Mouse (Mus musculus) midbrain, embryonic 16.5 days (tissue): ENCODE data around the gene Car3. TPM values are rescaled to one million over a fixed set of nuclear protein-coding genes. Genes with fewer than 3 reads are reported as not detected.

Experiments used
- ATAC-seq: fragments of 200-750 bp; cut with Nextera tagmentation; 2 replicates; pipeline ENCODE4 v1.8.0; 2017; ENCODE audit warnings: moderate TSS enrichment
- H3K27ac ChIP-seq: fragments of 300-500 bp; sonication (generic); 2 replicates; pipeline ENCODE4 v1.5.1; 2014; ENCODE audit warnings: mild to moderate bottlenecking, low read length, mixed read lengths
- H3K27me3 ChIP-seq: fragments of 300-500 bp; sonication (generic); 2 replicates; pipeline ENCODE4 v1.6.1; 2014; ENCODE audit warnings: low read depth, low read length, mixed read lengths; ENCODE audit not compliant: control insufficient read depth, insufficient read depth
- H3K36me3 ChIP-seq: fragments of 300-500 bp; sonication (generic); 2 replicates; pipeline ENCODE4 v1.6.1; 2014; ENCODE audit warnings: mild to moderate bottlenecking, low read length, moderate library complexity, mixed read lengths; ENCODE audit not compliant: control insufficient read depth, insufficient read depth
- H3K4me1 ChIP-seq: fragments of 300-500 bp; sonication (generic); 2 replicates; pipeline ENCODE4 v1.6.1; 2014; ENCODE audit warnings: mild to moderate bottlenecking, low read length, mixed read lengths; ENCODE audit not compliant: control insufficient read depth, insufficient read depth
- H3K4me2 ChIP-seq: fragments of 300-500 bp; sonication (generic); 2 replicates; pipeline ENCODE4 v1.6.1; 2014; ENCODE audit warnings: mild to moderate bottlenecking, low read length, mixed read lengths
- H3K4me3 ChIP-seq: fragments of 300-500 bp; sonication (generic); 2 replicates; pipeline ENCODE4 v1.5.1; 2014; ENCODE audit warnings: low read depth, mild to moderate bottlenecking, low read length, moderate library complexity, mixed read lengths
- H3K9ac ChIP-seq: fragments of 300-500 bp; sonication (generic); 2 replicates; pipeline ENCODE4 v1.6.1; 2014; ENCODE audit warnings: low read depth, low read length, mixed read lengths
- H3K9me3 ChIP-seq: fragments of 300-500 bp; sonication (generic); replicated peaks from 2 replicates; pipeline ENCODE4 v1.6.1; 2014; ENCODE audit warnings: mild to moderate bottlenecking, low read length, mixed read lengths; ENCODE audit not compliant: control insufficient read depth, poor library complexity, severe bottlenecking
- WGBS: fragments of 180-500 bp; shearing (Covaris S2); extraction: QIAGEN DNeasy Blood & Tissue Kit; methylation state at CpG from one replicate; pipeline ENCODE4 v1.1.7; 2014; 5-methylcytosine and 5-hydroxymethylcytosine counted together
- polyA plus RNA-seq: library from polyadenylated mRNA; unstranded; fragments of >200 nt; fragmentation: Nextera tagmentation; extraction: Ambion mirVana; gene quantifications from 2 replicates; pipeline ENCODE4 v1.2.1, GENCODE M21; 2015

Gene Car3
- polyA plus RNA-seq, 1 experiment from 2014 or later: 3.6 TPM

GRCm38 (mm10) chr3:14889085-14889484, 25.8 kb downstream of the Car3 start:
- Histone ChIP-seq H3K4me1 (peaks cover 2% of the 10 kb centered on the region; the same call in 1 of the 2 replicates), H3K27me3 (peaks cover 2% of the 10 kb centered on the region; the same call in 1 of the 2 replicates), H3K27ac (no peak overlapping the region), H3K36me3 (no peaks in the 10 kb centered on the region), H3K4me2 (no peak overlapping the region), H3K4me3 (no peak overlapping the region), H3K9me3 (no peaks in the 10 kb centered on the region), H3K9ac (no peak overlapping the region)
- ATAC-seq: no peak
- 78% methylated on average over 2 of the region's 2 CpGs for WGBS

- Histone ChIP-seq H3K4me1 (peaks cover 2% of the 10 kb centered on the region; the same call in 1 of the 2 replicates), H3K4me3 (no peak overlapping the region), H3K9ac (no peak overlapping the region), H3K4me2 (no peak overlapping the region; the same call in 1 of the 2 replicates), H3K27me3 (peaks cover 2% of the 10 kb centered on the region; the same call in 1 of the 2 replicates), H3K9me3 (no peaks in the 10 kb centered on the region), H3K36me3 (no peaks in the 10 kb centered on the region), H3K27ac (0 out of 2 replicates have a peak overlapping the region, but pooled peaks have one; percentile 38)
- WGBS: 30% methylated on average over 4 of the region's 4 CpGs
- no peak for ATAC-seq
Observed at GRCm38 (mm10) chr3:14889716-14890409, 26.6 kb downstream of the Car3 start.

GRCm38 (mm10) chr3:14892991-14893390, 29.7 kb downstream of the Car3 start:
- no peak for ATAC-seq
- Histone ChIP-seq H3K9me3 (no peaks in the 10 kb centered on the region), H3K27me3 (no peaks in the 10 kb centered on the region), H3K4me1 (peaks cover 2% of the 10 kb centered on the region; the same call in 1 of the 2 replicates), H3K27ac (no peak overlapping the region), H3K4me3 (no peak overlapping the region), H3K9ac (no peak overlapping the region), H3K4me2 (no peak overlapping the region), H3K36me3 (no peaks in the 10 kb centered on the region)
- 85% methylated on average over 3 of the region's 3 CpGs for WGBS

- Histone ChIP-seq H3K9ac (no peak overlapping the region), H3K4me3 (no peak overlapping the region), H3K9me3 (no peaks in the 10 kb centered on the region), H3K4me1 (peaks cover 2% of the 10 kb centered on the region; the same call in 1 of the 2 replicates), H3K36me3 (no peaks in the 10 kb centered on the region), H3K27me3 (no peaks in the 10 kb centered on the region), H3K27ac (no peak overlapping the region), H3K4me2 (no peak overlapping the region)
- 84% methylated on average over 5 of the region's 5 CpGs for WGBS
- ATAC-seq: no peak
Observed at GRCm38 (mm10) chr3:14893700-14894099, 30.4 kb downstream of the Car3 start.

GRCm38 (mm10) chr3:14895333-14895732, 32.0 kb downstream of the Car3 start:
- Histone ChIP-seq H3K36me3 (no peaks in the 10 kb centered on the region), H3K4me3 (no peak overlapping the region), H3K4me2 (no peak overlapping the region), H3K27ac (no peak overlapping the region), H3K4me1 (no peaks in the 10 kb centered on the region), H3K27me3 (no peaks in the 10 kb centered on the region), H3K9ac (no peak overlapping the region), H3K9me3 (no peaks in the 10 kb centered on the region)
- WGBS: 98% methylated on average over 3 of the region's 3 CpGs
- ATAC-seq: no peak

- ATAC-seq: 0 out of 2 replicates have a peak, but pooled peaks have one; percentile 17
- H3K9me3 ChIP-seq: no peaks in the 10 kb centered on the region
- H3K27ac ChIP-seq: no peak overlapping the region
- WGBS: 62% methylated on average over 6 of the region's 6 CpGs
- no peak overlapping the region for H3K4me3 ChIP-seq
- no peak overlapping the region for H3K9ac ChIP-seq
- H3K4me1 ChIP-seq: no peaks in the 10 kb centered on the region
- H3K36me3 ChIP-seq: no peaks in the 10 kb centered on the region
- no peaks in the 10 kb centered on the region for H3K27me3 ChIP-seq
- no peak overlapping the region for H3K4me2 ChIP-seq
Observed at GRCm38 (mm10) chr3:14897770-14898169, 34.5 kb downstream of the Car3 start.

- Histone ChIP-seq H3K4me2 (no peak overlapping the region), H3K4me3 (no peak overlapping the region), H3K9me3 (no peaks in the 10 kb centered on the region), H3K27me3 (no peaks in the 10 kb centered on the region), H3K9ac (no peak overlapping the region), H3K36me3 (no peaks in the 10 kb centered on the region), H3K27ac (no peak overlapping the region), H3K4me1 (no peaks in the 10 kb centered on the region)
- ATAC-seq: no peak
- 91% methylated on average over 3 of the region's 3 CpGs for WGBS
Observed at GRCm38 (mm10) chr3:14903380-14903779, 40.1 kb downstream of the Car3 start.

- Histone ChIP-seq H3K4me1 (no peaks in the 10 kb centered on the region), H3K36me3 (no peaks in the 10 kb centered on the region), H3K9me3 (no peaks in the 10 kb centered on the region), H3K27me3 (no peaks in the 10 kb centered on the region), H3K4me2 (no peak overlapping the region), H3K4me3 (no peak overlapping the region), H3K27ac (no peak overlapping the region), H3K9ac (no peak overlapping the region)
- WGBS: 91% methylated on average over 3 of the region's 3 CpGs
- ATAC-seq: no peak
Observed at GRCm38 (mm10) chr3:14904165-14904564, 40.9 kb downstream of the Car3 start.

GRCm38 (mm10) chr3:14907271-14907670, 44.0 kb downstream of the Car3 start:
- Histone ChIP-seq H3K4me2 (no peak overlapping the region), H3K4me3 (no peak overlapping the region), H3K27me3 (no peaks in the 10 kb centered on the region), H3K9me3 (no peaks in the 10 kb centered on the region), H3K4me1 (no peaks in the 10 kb centered on the region), H3K27ac (no peak overlapping the region), H3K9ac (no peak overlapping the region), H3K36me3 (no peaks in the 10 kb centered on the region)
- 24% methylated on average over 1 of the region's 1 CpGs for WGBS
- ATAC-seq: no peak
